Mouse (Mus musculus) lung, embryonic 15.5 days (tissue): ENCODE data around the gene Clec9a. TPM values are rescaled to one million over a fixed set of nuclear protein-coding genes. Genes with fewer than 3 reads are reported as not detected.
A peak's percentile ranks its signal among the peaks of the same experiment; 100 is the strongest.

Experiments
- ATAC-seq: fragments of 200-750 bp; cut with Nextera tagmentation; 2 replicates; pipeline ENCODE4 v1.8.0; 2017; ENCODE audit warnings: moderate number of reproducible peaks, borderline replicate concordance; ENCODE audit not compliant: low FRiP score, low TSS enrichment; ENCODE audit errors: extremely low read depth
- H3K27ac ChIP-seq: fragments of 300-500 bp; sonication (generic); 2 replicates; pipeline ENCODE4 v1.5.1; 2015; ENCODE audit warnings: moderate library complexity, mild to moderate bottlenecking, inconsistent platforms
- H3K27me3 ChIP-seq: fragments of 300-500 bp; sonication (generic); 2 replicates; pipeline ENCODE4 v1.6.1; 2015; ENCODE audit warnings: inconsistent platforms
- H3K36me3 ChIP-seq: fragments of 300-500 bp; sonication (generic); 2 replicates; pipeline ENCODE4 v1.6.1; 2015; ENCODE audit warnings: inconsistent platforms
- H3K4me1 ChIP-seq: fragments of 300-500 bp; sonication (generic); 2 replicates; pipeline ENCODE4 v1.6.1; 2015; ENCODE audit warnings: inconsistent platforms
- H3K4me2 ChIP-seq: fragments of 300-500 bp; sonication (generic); 2 replicates; pipeline ENCODE4 v1.6.1; 2015; ENCODE audit warnings: inconsistent platforms, mild to moderate bottlenecking, moderate library complexity
- H3K4me3 ChIP-seq: fragments of 300-500 bp; sonication (generic); 2 replicates; pipeline ENCODE4 v1.5.1; 2015; ENCODE audit warnings: mild to moderate bottlenecking, inconsistent platforms
- H3K9ac ChIP-seq: fragments of 300-500 bp; sonication (generic); 2 replicates; pipeline ENCODE4 v1.6.1; 2015; ENCODE audit warnings: inconsistent platforms
- H3K9me3 ChIP-seq: fragments of 300-500 bp; sonication (generic); 2 replicates; pipeline ENCODE4 v1.6.1; 2016; ENCODE audit warnings: inconsistent platforms
- WGBS: fragments of 180-500 bp; shearing (Covaris S2); methylation state at CpG from one replicate; pipeline ENCODE4 v1.1.7; 2015; 5-methylcytosine and 5-hydroxymethylcytosine counted together
- polyA plus RNA-seq: library from polyadenylated mRNA; unstranded; fragments of >200 nt; fragmentation: Nextera tagmentation; extraction: Ambion mirVana; gene quantifications from 2 replicates; pipeline ENCODE4 v1.2.1, GENCODE M21; 2015

Gene Clec9a
- polyA plus RNA-seq, 1 experiment from 2014 or later = 0.95 TPM

- H3K9ac ChIP-seq = no peak overlapping the region
- no peak overlapping the region for H3K4me3 ChIP-seq
- peak; percentile 39 for ATAC-seq
- H3K36me3 ChIP-seq = no peaks in the 10 kb centered on the region
- peaks cover 18% of the 10 kb centered on the region for H3K4me1 ChIP-seq
- WGBS = 33% methylated on average over 5 of the region's 5 CpGs
- H3K4me2 ChIP-seq = no peak overlapping the region
- 0 out of 2 replicates have a peak overlapping the region, but pooled peaks have one; percentile 49 for H3K27ac ChIP-seq
- H3K9me3 ChIP-seq = no peaks in the 10 kb centered on the region
- no peaks in the 10 kb centered on the region for H3K27me3 ChIP-seq
These were observed 17.1 kb downstream of the Clec9a start for GRCm38 (mm10) chr6:129425812-129426211.

- Histone ChIP-seq H3K9ac (no peak overlapping the region), H3K36me3 (no peaks in the 10 kb centered on the region), H3K9me3 (no peaks in the 10 kb centered on the region), H3K27ac (no peak overlapping the region), H3K4me2 (no peak overlapping the region), H3K4me3 (no peak overlapping the region), H3K27me3 (no peaks in the 10 kb centered on the region), H3K4me1 (peaks cover 18% of the 10 kb centered on the region)
- ATAC-seq = no peak
- 64% methylated on average over 4 of the region's 4 CpGs for WGBS
These were observed 18.6 kb downstream of the Clec9a start for GRCm38 (mm10) chr6:129427281-129427680.

GRCm38 (mm10) chr6:129434239-129434638 is 25.6 kb downstream of the Clec9a start:
- no peaks in the 10 kb centered on the region for H3K4me1 ChIP-seq
- H3K9ac ChIP-seq = no peak overlapping the region
- no peaks in the 10 kb centered on the region for H3K9me3 ChIP-seq
- H3K27me3 ChIP-seq = no peaks in the 10 kb centered on the region
- no peak overlapping the region for H3K4me2 ChIP-seq
- H3K27ac ChIP-seq = no peak overlapping the region
- no peaks in the 10 kb centered on the region for H3K36me3 ChIP-seq
- no peak overlapping the region for H3K4me3 ChIP-seq
- 76% methylated on average over 5 of the region's 5 CpGs for WGBS
- no peak for ATAC-seq

DNA sequence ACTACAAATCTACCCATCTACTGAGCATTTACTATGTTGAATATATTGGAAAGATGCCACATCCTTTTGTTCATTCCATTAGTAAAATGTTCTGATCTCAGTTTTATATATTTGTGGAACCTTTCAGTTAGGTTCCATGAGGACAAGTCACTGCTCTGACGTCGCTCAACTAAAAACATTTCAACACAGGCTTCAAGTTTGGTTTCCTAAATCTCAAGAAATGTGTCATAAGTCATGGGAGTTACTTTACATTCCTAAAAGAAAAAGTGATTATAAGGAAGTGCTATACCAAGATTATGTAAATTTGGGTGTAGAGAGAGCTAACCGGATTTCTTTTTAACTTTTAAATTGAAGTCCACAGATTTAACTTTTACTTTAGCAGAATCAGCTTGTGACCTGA is 27.4 kb downstream of the Clec9a start:
- H3K9ac ChIP-seq = no peak overlapping the region
- WGBS = 86% methylated on average over 3 of the region's 3 CpGs
- ATAC-seq = no peak
- no peaks in the 10 kb centered on the region for H3K36me3 ChIP-seq
- H3K9me3 ChIP-seq = no peaks in the 10 kb centered on the region
- H3K4me3 ChIP-seq = no peak overlapping the region
- H3K27me3 ChIP-seq = no peaks in the 10 kb centered on the region
- no peaks in the 10 kb centered on the region for H3K4me1 ChIP-seq
- no peak overlapping the region for H3K27ac ChIP-seq
- no peak overlapping the region for H3K4me2 ChIP-seq

DNA sequence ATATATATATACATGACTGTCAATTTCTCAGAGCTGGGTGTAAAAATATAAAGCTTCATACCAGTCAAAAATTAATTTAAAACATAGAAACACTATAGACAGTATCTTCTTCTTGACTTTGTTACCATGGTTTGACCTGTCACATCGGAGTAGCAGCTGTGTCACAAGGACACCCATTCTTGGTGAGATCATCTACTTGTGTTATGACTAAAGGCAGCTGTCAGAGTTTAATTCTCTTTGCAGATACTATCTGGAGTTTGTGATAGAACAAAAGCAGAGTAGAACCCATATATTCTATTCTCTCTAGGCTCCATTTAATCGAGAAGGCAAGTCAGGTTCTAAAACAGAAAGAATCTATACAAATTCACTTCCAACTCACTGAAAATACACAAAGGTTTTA is 29.4 kb downstream of the Clec9a start:
- H3K36me3 ChIP-seq = no peaks in the 10 kb centered on the region
- no peaks in the 10 kb centered on the region for H3K4me1 ChIP-seq
- no peak overlapping the region for H3K4me3 ChIP-seq
- no peak overlapping the region for H3K27ac ChIP-seq
- no peak overlapping the region for H3K9ac ChIP-seq
- H3K27me3 ChIP-seq = no peaks in the 10 kb centered on the region
- no peak overlapping the region for H3K4me2 ChIP-seq
- no peak for ATAC-seq
- 83% methylated on average over 2 of the region's 2 CpGs for WGBS
- no peaks in the 10 kb centered on the region for H3K9me3 ChIP-seq

- no peak for ATAC-seq
- H3K27me3 ChIP-seq = no peaks in the 10 kb centered on the region
- H3K9me3 ChIP-seq = no peaks in the 10 kb centered on the region
- WGBS = 56% methylated on average over 6 of the region's 6 CpGs
- H3K4me1 ChIP-seq = no peaks in the 10 kb centered on the region
- no peaks in the 10 kb centered on the region for H3K36me3 ChIP-seq
- peak overlapping the region; percentile 21 for H3K4me3 ChIP-seq
- H3K4me2 ChIP-seq = peak overlapping the region; percentile 41
- no peak overlapping the region for H3K9ac ChIP-seq
- 0 out of 2 replicates have a peak overlapping the region, but pooled peaks have one; percentile 37 for H3K27ac ChIP-seq
These were observed 41.1 kb downstream of the Clec9a start for GRCm38 (mm10) chr6:129449743-129450142.

DNA sequence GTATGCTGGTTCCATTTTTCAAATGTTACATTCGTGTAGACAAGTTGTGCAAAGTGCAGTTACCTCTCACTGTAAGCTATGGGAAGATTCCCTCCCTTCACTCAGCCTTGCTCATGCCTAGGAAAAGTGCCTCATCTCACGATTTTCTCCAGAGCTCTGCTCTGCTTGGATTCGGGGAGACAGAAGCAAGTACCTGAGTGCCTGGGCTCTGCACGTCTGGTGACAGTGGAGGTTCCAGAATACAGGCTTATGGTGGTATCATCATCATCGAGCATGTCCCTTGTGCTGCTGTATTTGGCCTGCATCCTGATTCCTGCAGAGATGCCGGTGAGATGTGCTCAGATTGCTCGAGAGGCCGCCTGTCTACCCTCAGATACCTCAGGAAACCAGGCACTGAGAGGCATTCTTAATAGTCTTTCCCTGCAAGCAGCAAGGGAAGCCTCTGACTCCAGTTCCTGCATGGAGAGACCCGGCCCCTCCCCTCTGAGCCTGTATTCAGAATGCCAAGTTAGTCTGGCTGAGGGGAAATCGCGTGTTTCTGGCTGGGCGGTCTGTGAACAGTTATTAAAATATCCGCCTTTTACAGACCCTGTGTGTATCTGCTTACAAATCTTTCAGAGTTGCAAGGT is 42.9 kb downstream of the Clec9a start, which contains the start of gene Clec1a:
TSS of gene Clec1a (minus strand) at position 590 of the 629 bp plus-strand sequence.
- H3K4me3 ChIP-seq = peak within 1 kb of the TSS; percentile 29
- peak within 1 kb of the TSS; percentile 27 for H3K4me2 ChIP-seq
- no peak for ATAC-seq
- WGBS = 47% methylated on average over 13 of the region's 13 CpGs
- no peaks in the 10 kb centered on the region for H3K27me3 ChIP-seq
- peak within 1 kb of the TSS; percentile 53 for H3K27ac ChIP-seq
- no peaks in the 10 kb centered on the region for H3K9me3 ChIP-seq
- no peaks in the 10 kb centered on the region for H3K36me3 ChIP-seq
- no peaks in the 10 kb centered on the region for H3K4me1 ChIP-seq
- H3K9ac ChIP-seq = no peak within 1 kb of the TSS; the same call in 1 of the 2 replicates

DNA sequence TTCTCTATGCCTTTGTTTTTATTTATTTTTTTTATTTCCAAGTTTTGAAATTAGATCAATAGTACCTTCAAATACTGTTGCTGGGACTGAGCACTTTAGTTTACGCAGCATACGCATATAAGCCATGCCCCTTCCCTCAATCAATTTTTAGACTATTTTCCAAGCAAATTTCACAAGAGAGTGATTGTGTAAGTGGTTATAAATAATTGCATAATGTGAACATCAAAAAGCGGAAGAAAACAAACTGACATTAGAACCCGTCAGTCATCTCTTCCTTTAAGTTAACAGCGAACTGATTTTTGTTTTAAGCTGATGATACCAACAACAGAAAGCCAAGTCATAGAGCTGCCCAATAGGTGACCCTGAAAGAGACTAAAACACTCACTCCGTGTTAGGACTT is 62.7 kb downstream of the Clec9a start:
- 82% methylated on average over 6 of the region's 6 CpGs for WGBS
- Histone ChIP-seq H3K9me3 (no peaks in the 10 kb centered on the region), H3K4me2 (no peak overlapping the region), H3K9ac (no peak overlapping the region), H3K4me1 (no peaks in the 10 kb centered on the region), H3K27me3 (no peaks in the 10 kb centered on the region), H3K27ac (no peak overlapping the region), H3K4me3 (no peak overlapping the region), H3K36me3 (no peaks in the 10 kb centered on the region)
- ATAC-seq = no peak

- Histone ChIP-seq H3K4me3 (no peak overlapping the region), H3K27ac (no peak overlapping the region), H3K4me2 (no peak overlapping the region), H3K36me3 (no peaks in the 10 kb centered on the region), H3K4me1 (no peaks in the 10 kb centered on the region), H3K9me3 (no peaks in the 10 kb centered on the region), H3K9ac (no peak overlapping the region), H3K27me3 (no peaks in the 10 kb centered on the region)
- ATAC-seq = no peak
- 74% methylated on average over 5 of the region's 5 CpGs for whole genome bisulfite sequencing
These were observed 64.0 kb downstream of the Clec9a start for GRCm38 (mm10) chr6:129472627-129473026.

Other genes starting within 250 kb of the Clec9a start
- 1.2 and 1.5 TPM in 2 replicates for gene Clec2d, start 228.2 kb upstream of the Clec9a start, polyA plus RNA-seq
- 0.15 and 0.39 TPM in 2 replicates for gene Cd69, start 133.4 kb upstream of the Clec9a start, polyA plus RNA-seq
- not detected in 2 replicates for gene 4922502D21Rik, start 77.1 kb upstream of the Clec9a start, polyA plus RNA-seq
- gene Clec12a, start 66.2 kb upstream of the Clec9a start, polyA plus RNA-seq = 3.0 and 3.5 TPM in 2 replicates
- gene Clec12b, start 23.0 kb upstream of the Clec9a start, polyA plus RNA-seq = 0.47 TPM in 1 of 2 replicates, not detected in the other
- gene Clec1b, start 11.6 kb upstream of the Clec9a start, polyA plus RNA-seq = 2.6 and 4.6 TPM in 2 replicates
- 25.0 and 27.8 TPM in 2 replicates for gene Clec1a, start 43.1 kb downstream of the Clec9a start, polyA plus RNA-seq
- gene Olr1, start 98.3 kb downstream of the Clec9a start, polyA plus RNA-seq = 0.15 TPM in 1 of 2 replicates, not detected in the other
- 0.19 and 0.27 TPM in 2 replicates for gene Tmem52b, start 103.7 kb downstream of the Clec9a start, polyA plus RNA-seq
- gene Gabarapl1, start 124.3 kb downstream of the Clec9a start, polyA plus RNA-seq = 47.0 and 48.2 TPM in 2 replicates
- gene Klre1, start 169.0 kb downstream of the Clec9a start, polyA plus RNA-seq = not detected in 2 replicates
- gene Klrd1, start 182.9 kb downstream of the Clec9a start, polyA plus RNA-seq = 0.55 TPM in 1 of 2 replicates, not detected in the other
- gene Klrk1, start 215.0 kb downstream of the Clec9a start, polyA plus RNA-seq = 0.10 and 0.34 TPM in 2 replicates
- not detected in 2 replicates for gene Klrc3, start 234.5 kb downstream of the Clec9a start, polyA plus RNA-seq